Mouse (Mus musculus): ENCODE data around the gene C8b.

C8b gene

GRCm38 (mm10) chr4:104766065-104766464 is at the start of gene C8b:
Gene C8b, plus strand, starts transcription at chr4:104766317.
- no peak for DNase-seq (ENCODE audit: low spot score)

GRCm38 (mm10) chr4:104716506-104716905 is 49.6 kb upstream of the C8b start:
- no peak for DNase-seq (ENCODE audit: low spot score)

- no peak for DNase-seq (ENCODE audit: low spot score)
Measured at GRCm38 (mm10) chr4:104718973-104719795, 46.9 kb upstream of the C8b start.

GRCm38 (mm10) chr4:104723527-104724045 is 42.5 kb upstream of the C8b start:
- DNase-seq (ENCODE audit: low spot score) = no peak

GRCm38 (mm10) chr4:104724258-104724657 is 41.9 kb upstream of the C8b start:
- DNase-seq (ENCODE audit: low spot score) = no peak

- DNase-seq (ENCODE audit: low spot score) = no peak
Measured at GRCm38 (mm10) chr4:104725673-104726072, 40.4 kb upstream of the C8b start.

GRCm38 (mm10) chr4:104729185-104729584 is 36.9 kb upstream of the C8b start:
- DNase-seq (ENCODE audit: low spot score) = no peak

GRCm38 (mm10) chr4:104746500-104746899 is 19.6 kb upstream of the C8b start:
- no peak for DNase-seq (ENCODE audit: low spot score)

- DNase-seq (ENCODE audit: low spot score) = no peak
Measured at GRCm38 (mm10) chr4:104754090-104754489, 12.0 kb upstream of the C8b start.

GRCm38 (mm10) chr4:104760878-104761624 is 5.1 kb upstream of the C8b start:
- DNase-seq (ENCODE audit: low spot score) = no peak

- DNase-seq (ENCODE audit: low spot score) = no peak
Measured at GRCm38 (mm10) chr4:104768190-104768589, 2.1 kb downstream of the C8b start.

- DNase-seq (ENCODE audit: low spot score) = no peak
Measured at GRCm38 (mm10) chr4:104769602-104770001, 3.5 kb downstream of the C8b start.

GRCm38 (mm10) chr4:104770331-104770730 is 4.2 kb downstream of the C8b start:
- no peak for DNase-seq (ENCODE audit: low spot score)

GRCm38 (mm10) chr4:104775601-104776000 is 9.5 kb downstream of the C8b start:
- DNase-seq (ENCODE audit: low spot score) = no peak

GRCm38 (mm10) chr4:104779460-104779859 is 13.3 kb downstream of the C8b start:
- DNase-seq (ENCODE audit: low spot score) = no peak

- no peak for DNase-seq (ENCODE audit: low spot score)
Measured at GRCm38 (mm10) chr4:104781441-104781840, 15.3 kb downstream of the C8b start.

GRCm38 (mm10) chr4:104782346-104782745 is 16.2 kb downstream of the C8b start:
- DNase-seq (ENCODE audit: low spot score) = no peak

GRCm38 (mm10) chr4:104792111-104792510 is 26.0 kb downstream of the C8b start:
- DNase-seq (ENCODE audit: low spot score) = no peak

- no peak for DNase-seq (ENCODE audit: low spot score)
Measured at GRCm38 (mm10) chr4:104798951-104799350, 32.8 kb downstream of the C8b start.

GRCm38 (mm10) chr4:104801625-104802024 is 35.5 kb downstream of the C8b start:
- DNase-seq (ENCODE audit: low spot score) = no peak

GRCm38 (mm10) chr4:104804100-104804499 is 38.0 kb downstream of the C8b start:
- DNase-seq (ENCODE audit: low spot score) = no peak

- DNase-seq (ENCODE audit: low spot score) = no peak
Measured at GRCm38 (mm10) chr4:104805414-104806257, 39.5 kb downstream of the C8b start.

Measured in spleen, adult 12 weeks (tissue).